Mouse (Mus musculus) heart, postnatal 25 days (tissue): ENCODE measurements around the gene Brd4. TPM values are rescaled to one million over a fixed set of nuclear protein-coding genes. Genes with fewer than 3 reads are reported as not detected.

Source experiments
- DNase-seq: peaks from one replicate; pipeline ENCODE4 v3.0.0; 2022; ENCODE audit warnings: low spot score
- intact Hi-C: fragments of 180-260 bp; cut with DNase I; formaldehyde crosslinking; loops from one replicate; pipeline ENCODE4 v1.15.1; 2025
- total RNA-seq, 2 experiments: library from RNA; stranded (reverse); gene quantifications; 2 replicates each; pipeline ENCODE4 v1.2.3; 2021

The Brd4 gene
- total RNA-seq, 2 experiments from 2014 or later, result 50.9 to 57.5 TPM

DNA sequence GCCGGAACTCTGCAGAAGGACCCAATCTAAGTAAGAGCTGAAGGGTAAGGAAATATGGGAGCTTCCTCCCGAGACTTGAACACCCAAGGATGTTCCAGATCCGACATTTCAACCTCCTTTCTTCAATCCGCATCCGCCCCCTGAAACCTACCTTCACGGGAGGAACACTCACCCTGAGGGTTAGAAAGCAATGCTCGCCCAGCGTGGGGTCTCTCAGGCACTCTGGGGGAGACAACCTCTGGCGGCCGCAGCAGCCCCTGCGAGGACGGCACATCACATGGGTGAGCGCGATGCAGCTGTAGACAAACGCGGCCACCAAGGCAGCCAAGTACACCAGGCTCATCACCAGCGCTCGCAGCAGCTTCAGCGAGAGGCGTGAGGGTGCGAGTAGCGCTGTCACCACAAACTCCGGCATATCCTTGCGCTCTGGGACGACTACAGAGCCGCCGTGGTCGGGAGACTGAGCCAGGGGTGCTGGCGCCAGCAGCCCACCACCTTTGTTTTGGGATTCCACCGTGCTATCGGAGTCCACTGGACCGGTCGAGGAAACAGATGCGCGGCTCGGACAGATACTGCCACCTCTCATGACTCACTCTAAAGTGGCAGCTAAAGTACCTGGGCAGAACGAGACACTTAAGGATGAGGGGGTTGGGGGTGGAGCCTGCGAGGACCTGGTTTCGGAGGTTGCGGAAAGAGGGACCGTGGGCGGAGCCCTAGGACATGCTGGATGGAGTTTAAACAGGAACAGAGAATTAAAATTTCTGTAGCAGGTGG, 95.5 kb downstream of the Brd4 start, which contains the start of gene Ephx3:
Ephx3 (minus strand) TSS at position 687 of the 774 bp plus-strand sequence.
- no peak for DNase-seq
- intact Hi-C loops, result no loop called here

DNA sequence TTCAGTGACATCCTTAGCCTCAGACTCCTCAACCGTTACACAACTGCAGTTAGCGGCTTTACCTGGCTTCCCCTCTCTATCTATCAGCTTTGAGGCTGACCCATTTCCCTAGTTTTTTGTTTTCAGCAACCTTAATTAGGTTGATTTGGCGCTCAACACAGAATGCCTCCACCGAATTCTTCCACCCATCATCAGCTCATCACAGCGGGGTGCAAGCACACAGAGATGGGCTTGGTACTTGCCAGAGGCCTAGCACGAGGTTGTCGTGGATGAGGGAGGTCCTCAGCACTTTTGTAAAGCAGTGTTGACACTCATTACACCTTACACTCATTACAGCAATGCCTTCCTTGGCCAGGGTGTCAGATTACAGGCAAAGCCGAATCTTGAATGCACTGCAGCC, 101.5 kb downstream of the Brd4 start:
- intact Hi-C loops, result no loop called here
- no peak for DNase-seq

DNA sequence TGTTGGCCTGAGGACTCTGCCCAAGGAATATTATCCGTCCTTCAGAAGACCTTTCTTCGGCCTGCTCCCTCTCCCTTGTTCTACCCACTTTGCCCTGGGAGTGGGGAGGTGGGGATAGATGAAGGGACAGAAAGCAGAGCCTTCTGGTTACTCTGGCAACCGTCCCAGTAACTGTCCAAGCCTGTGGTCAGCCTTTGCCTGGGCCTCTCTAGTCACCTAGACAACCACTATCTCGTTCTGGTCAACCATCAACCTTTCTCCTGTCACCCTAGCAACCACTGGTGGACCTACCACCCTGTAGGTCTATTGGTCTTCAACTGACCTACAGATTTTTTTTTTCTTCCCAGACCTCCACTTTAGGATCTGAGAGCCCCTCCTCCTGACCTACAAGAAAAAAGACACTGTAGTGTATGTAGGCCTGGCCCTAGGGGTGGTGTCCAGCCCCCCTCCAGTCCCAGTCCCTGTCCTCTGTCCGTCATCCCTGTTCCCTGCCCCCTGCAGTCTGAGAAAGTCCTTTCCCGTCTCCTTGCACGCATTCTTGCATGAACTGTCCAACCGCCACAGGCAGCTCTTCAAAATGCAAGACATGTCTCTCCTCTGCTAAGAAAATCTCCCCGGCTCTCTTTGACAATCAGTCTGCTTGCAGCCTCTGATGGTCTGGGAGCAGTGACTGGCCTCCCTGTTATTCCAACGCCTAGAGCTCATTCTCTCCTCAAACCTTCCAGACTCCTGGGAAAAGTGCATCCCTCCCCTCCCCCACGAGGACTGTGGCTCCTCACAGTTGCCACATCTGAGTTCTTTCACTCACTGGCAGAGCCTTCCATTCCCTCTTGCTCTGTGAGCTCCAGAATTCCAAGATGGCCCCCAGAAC, 104.7 kb downstream of the Brd4 start:
- intact Hi-C loops, result no loop called here
- DNase-seq, result no peak

DNA sequence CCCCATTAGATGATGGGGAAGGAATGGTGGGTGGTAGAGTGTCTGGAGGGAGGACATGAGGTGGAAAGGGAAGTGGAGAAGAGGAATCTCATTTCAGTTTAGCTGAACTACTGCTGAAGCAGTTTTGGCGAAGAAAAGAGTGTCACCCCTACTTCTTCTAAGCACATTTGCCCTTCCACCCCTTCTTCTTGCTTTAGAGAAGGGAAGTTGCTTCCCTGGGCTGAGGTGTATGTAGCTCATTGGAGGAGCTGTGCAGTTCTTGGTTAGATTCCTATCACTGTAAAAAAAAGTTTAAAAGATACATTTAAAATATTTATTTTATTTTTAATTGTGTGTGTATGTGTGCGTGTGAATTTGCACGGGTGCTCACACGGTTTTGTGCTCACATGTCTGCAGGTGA, 107.6 kb downstream of the Brd4 start:
- DNase-seq, result no peak
- intact Hi-C loops, result no loop called here

DNA sequence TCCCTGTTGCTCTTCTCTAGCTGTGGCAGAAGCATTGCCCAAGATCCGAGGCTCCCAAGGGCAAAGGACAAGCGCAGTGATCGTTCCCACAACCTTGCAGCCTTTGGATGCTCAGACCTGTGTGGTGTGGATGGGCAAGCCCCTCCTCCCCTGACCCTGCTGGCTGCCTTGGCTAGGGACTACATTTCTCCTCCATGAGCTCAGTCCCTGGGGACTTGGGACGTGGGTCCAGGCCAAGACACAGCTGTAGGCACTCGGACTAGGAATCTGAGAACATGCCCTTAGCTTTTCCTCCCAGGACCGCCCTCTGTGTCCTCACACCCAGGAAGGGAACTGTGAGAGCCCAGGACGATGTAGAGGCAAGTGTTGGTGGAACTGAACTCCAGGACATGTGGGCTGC, 111.4 kb downstream of the Brd4 start:
- peak; percentile 77 for DNase-seq
- intact Hi-C loops, result no loop called here

DNA sequence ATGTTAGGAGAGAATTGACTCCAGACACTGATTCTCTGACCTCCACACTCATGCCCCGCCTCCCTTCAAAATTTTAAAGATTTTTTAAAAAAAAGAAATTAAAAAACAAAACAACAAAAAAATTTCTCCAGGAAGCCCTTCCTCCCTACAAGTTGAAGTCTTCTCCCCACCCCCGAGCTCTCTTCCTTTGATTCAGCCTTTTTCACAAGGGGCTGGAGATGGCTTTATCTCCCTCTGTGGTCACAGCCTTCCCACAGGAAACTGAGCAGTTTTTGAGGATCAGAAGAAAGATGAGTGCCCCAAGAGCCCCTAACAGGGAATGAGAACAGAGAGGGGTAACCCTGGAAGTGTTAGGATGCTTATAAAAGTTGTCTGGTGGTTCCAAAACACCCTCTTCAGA, 112.0 kb downstream of the Brd4 start:
- no peak for DNase-seq
- intact Hi-C loops, result no loop called here

DNA sequence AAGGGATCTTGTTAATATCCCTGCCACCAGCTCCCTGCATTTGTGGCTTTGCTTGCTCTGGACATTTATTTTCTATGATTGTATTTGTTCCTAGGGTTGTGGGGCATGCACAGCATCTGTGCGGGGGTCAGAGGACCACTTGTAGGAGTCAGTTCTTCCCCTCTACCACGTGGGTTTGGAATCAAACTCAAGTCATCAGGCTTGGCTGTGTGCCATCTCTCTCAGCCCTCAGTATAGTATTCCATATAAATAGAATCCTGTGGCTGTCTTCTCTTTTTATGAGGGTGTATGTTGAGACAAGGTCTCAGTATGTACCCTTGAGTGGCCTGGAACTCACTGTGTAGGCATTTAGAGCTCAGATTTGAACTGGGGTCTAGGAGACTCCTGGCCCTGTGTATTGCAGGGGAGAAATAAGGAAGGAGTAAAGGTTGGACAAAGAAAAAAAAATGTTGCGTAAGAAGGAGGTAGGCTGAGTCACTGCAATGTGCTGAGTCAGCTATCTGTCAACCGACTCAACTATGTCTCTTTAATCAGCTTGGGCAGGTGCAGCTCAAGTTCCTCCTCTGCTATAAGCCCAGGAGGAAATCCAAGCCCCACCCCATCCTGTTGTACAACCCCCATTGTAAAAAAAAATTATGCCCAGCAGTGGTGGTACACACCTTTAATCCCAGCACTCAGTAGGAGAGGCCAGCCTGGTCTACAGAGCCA, 114.8 kb downstream of the Brd4 start:
- intact Hi-C loops, result no loop called here
- no peak for DNase-seq

DNA sequence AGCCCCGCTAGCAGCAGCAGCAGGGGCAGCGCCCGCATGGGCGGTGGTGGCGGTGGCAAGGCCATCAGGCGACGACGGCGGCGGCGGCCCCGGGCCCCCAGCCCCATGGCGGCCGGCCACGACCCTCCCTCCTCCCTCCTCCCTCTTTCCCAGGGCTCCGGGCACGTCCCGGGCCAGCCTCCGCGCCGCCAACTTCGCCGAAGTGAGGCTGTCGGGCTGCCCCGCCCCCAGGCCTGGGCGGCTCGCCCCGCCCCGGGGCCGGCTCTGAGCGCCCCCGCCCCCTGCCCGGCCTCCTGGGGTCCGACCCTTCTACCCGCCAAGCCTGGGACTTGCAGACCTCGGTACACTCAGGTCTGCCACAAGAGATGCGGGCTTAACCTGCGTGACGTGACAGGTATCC, 117.8 kb downstream of the Brd4 start, which contains the start of gene Notch3:
Notch3 (minus strand) TSS at position 166 of the 400 bp plus-strand sequence.
- DNase-seq, result peak; percentile 38

DNA sequence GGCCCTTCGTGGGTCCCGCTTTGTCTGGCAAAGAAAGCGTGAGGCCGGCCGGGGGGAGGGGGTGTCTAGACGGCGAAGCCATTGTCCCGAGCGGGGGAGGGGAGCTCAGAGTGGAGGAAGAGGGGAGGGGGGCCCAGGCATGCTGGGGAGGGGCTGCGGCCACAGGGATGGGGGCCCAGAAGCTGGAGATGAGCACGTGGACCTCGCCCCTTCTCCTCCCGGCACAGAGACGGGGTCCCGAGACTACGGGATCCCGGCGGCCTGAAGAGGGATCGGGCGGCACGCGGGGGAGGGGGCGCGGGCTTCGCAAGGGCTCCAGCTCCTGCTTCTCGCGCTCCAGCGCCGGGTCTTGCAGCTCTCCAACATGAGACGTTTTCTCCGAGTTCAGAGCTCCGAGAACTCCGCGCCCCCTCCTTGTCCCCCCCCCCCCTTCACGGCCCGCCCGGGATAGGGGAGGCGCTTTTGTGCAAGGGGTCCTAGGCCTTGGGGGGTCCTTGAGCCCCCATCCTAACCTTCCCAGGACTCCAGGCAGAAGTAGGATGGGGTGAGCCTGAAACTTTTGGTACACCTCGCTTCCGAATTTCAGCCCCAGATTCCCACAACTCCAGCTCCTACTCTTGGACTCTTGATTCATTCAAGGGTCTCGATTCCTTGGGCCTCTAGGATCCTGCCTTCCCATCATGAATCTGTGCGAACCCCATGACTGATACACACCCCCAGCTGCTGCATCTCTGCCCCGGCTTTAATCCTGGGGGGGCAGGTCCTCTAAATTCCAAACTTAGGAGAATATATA, 118.5 kb downstream of the Brd4 start:
- DNase-seq, result no peak
- intact Hi-C loops, result no loop called here

More for the DNA sequence above, 117.8 kb downstream of the Brd4 start, which contains the start of gene Notch3:
- intact Hi-C loops, result no loop called here

DNA sequence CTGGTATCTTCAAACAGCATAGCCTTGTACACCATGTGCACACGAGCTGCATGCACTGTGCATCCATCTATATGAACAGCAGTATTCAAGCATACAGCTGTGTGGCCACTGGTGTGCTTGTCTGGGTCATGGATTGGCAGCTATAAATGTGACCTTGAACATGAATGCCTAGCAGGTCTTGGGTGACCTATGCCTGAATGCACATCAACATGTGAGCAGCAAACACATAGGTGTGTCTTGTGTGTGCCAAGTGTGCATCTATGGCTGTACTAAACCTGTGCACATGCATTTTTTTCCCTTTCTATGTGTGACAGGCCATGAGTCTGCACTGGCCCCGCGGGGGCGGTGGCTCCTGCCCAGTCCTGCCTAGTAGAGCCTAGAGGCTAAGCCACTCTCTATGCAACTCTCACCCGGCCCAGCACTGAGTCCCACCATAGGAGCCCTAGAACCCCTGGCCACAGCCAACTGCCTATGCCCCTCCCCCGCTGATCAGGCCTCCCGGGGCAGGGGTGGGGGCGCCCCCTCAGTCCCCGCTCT, 119.2 kb downstream of the Brd4 start:
- intact Hi-C loops, result no loop called here
- no peak for DNase-seq

DNA sequence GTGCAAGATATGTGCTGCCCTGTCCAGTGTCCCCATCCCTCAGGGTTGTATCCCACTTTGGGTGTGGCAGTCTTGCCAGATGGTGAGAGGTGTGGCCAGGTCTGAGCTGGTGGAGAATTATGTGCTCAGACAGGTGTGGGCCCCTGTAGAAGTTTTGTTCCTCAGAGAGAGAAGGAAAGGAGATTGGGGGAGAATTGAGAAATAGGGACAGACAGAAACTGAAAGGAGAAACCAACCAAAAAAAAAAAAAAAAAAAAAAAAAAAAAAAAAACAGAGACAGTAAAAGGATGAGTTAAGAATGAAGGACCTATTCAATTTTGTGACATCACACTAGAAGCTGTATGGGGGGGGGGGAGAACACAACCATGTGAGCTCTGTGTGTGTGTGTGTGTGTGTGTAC, 119.7 kb downstream of the Brd4 start:
- intact Hi-C loops, result loop anchor here (5.0 kb wide), 1 partner anchor 43 kb away; no protein-coding TSS in a partner anchor
- DNase-seq, result no peak

DNA sequence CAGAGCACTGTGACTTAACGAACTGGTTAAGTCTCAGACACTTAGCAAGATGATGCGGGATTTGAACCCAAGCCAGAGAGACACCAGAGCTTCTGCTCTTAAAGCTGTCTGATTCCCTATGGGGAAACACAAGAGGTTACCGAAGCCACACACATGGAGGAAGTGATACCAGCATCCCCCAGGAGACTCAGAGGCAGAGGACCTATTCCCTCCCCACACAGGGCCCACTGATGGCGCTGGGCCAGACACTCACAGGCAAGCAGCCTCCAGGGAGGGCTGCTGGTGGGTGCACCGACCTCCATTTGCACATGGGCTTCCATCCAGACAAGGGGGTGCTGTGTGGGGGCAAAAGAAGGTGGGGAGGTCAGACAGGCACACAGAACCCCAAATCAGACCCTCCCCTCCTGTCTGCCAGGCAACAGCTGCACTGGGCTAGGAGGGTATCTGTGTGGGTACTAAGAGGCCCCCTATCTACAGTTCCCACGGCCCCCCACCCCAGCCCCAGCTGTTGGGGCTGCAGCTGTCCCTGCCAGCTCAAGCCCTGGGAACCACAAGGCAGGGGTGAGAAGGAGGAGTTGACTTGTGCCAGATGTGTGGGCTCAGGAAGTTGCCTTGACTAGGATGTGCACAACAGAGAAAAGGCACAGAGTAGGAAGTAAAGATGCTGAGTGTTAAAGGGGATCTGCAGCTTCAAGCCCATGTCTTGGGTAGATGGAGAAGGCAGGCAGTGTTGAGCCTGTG, 120.4 kb downstream of the Brd4 start:
- intact Hi-C loops, result loop anchor here (5.0 kb wide), 1 partner anchor 43 kb away; no protein-coding TSS in a partner anchor
- DNase-seq, result no peak

DNA sequence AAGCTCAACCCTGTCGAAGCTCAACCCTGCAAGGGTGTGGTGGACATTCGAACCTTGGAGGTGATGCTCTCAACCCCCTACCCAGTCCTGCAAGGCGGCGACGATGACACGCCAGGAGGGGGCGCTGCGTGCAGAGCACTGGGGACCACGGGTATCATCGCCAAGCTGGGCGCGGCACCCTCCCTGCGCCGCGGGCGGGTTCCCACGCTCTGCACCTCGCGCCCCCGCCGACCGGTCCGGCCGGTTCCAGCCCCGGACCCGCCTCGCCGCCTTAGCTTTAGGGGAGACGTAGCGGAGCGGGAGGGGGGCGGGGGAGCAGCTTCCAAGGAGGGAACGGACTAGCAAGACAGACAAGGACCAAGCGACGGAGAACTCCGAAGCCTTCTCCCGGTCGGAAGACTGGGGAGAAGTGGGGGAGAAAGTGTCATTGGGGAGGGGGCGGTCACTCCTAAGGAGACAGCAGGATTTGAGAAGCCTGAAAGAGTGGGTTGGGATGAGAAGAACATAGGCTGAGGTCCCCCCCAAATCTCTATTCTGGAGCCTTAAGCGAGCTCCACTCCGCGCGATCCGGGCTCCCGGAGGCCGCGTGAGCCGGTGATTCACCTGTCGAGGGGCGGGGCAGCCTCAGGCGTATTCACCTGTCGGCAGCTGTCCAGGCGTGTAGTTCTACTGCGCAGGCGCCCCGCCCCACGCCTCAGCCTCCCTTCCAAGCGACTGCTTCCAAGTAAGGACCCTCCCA, 122.2 kb downstream of the Brd4 start:
- intact Hi-C loops, result loop anchor here (5.0 kb wide), 1 partner anchor 45 kb away; no protein-coding TSS in a partner anchor
- peak; percentile 39 for DNase-seq

DNA sequence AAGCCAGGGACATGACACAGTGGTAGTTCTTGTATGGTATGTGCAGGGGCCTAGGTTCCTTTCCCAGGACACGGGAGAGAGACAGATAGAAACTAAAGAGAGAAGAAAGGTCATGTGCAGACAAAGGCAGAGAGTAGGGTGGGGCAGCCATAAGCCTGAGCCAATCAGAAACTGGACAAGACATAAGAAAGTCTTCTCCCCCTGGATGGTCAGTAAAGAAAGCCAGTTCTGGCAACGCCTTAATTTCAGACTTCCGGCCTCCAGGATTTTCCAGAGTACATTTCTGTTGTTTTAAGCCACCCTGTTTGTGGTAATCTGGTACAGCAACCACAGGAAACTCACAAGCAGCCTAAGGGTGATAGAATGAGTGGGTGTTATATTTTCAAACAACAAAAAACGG, 123.6 kb downstream of the Brd4 start:
- DNase-seq, result no peak
- intact Hi-C loops, result loop anchor here (5.0 kb wide), 1 partner anchor 46 kb away; no protein-coding TSS in a partner anchor

DNA sequence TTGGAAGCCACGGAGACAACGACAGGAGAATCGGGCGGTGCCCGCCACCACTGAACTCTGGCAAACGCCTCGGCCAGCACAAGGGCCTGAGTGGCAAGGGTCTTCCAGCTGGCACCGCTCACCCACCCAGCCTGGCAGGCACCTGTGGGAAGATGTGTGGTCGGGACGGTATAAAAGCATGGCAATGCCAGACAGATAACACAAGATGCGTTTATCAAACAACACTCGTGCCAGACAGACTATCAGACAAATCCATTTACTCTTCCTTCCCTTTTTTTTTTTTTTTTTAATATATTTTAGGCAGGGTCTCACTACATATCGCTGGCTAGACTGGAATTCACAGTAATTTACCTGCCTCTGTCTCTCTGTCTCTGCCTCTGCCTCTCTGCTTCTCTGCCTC, 125.7 kb downstream of the Brd4 start:
- DNase-seq, result no peak
- intact Hi-C loops, result no loop called here

DNA sequence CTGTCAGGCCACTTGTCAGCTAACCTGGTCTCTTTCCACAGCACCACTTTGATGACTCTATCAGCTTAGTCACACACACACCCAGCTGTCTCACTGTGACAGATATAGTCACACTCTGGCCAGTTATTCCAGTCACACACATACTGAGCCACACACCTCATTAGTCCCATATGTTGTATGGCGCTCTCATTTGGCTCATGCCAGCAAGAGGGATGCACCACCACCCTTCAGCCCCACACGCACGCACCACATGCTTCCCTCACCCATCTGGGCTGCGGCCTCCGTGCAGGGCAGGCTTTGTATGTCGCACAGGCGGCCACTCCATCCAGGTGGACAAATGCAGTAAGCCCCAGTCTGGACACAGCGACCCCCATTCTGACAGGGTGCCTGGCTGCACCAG, 137.8 kb downstream of the Brd4 start:
- intact Hi-C loops, result no loop called here
- no peak for DNase-seq
